Mouse (Mus musculus) stomach, embryonic 14.5 days (tissue): ENCODE measurements at regions not wholly inside any gene's neighbourhood (a gene's known extent, or its start where the extent isn't known, plus 50 kb on each side); places are given as distances from the start of the nearest gene placed in this dataset.

ENCODE experiments used
- ATAC-seq: fragments of 200-750 bp; cut with Nextera tagmentation; 2 replicates; pipeline ENCODE4 v1.8.0; 2017; ENCODE audit warnings: low read depth, moderate TSS enrichment; ENCODE audit not compliant: insufficient number of reproducible peaks, insufficient read depth, low FRiP score
- H3K27ac ChIP-seq: fragments of 300-500 bp; sonication (generic); 2 replicates; pipeline ENCODE4 v1.5.1; 2014; ENCODE audit warnings: mild to moderate bottlenecking, low read length, moderate library complexity, mixed read lengths
- H3K27me3 ChIP-seq: fragments of 300-500 bp; sonication (generic); 2 replicates; pipeline ENCODE4 v1.6.1; 2014; ENCODE audit warnings: low read length, control low read depth, mixed read lengths; ENCODE audit not compliant: control insufficient read depth, insufficient read depth
- H3K36me3 ChIP-seq: fragments of 300-500 bp; sonication (generic); 2 replicates; pipeline ENCODE4 v1.6.1; 2014; ENCODE audit warnings: mild to moderate bottlenecking, control low read depth, low read length, moderate library complexity, mixed read lengths; ENCODE audit not compliant: control insufficient read depth, insufficient read depth
- H3K4me1 ChIP-seq: fragments of 300-500 bp; sonication (generic); 2 replicates; pipeline ENCODE4 v1.6.1; 2014; ENCODE audit warnings: low read length, control low read depth, mixed read lengths; ENCODE audit not compliant: control insufficient read depth, insufficient read depth
- H3K4me2 ChIP-seq: fragments of 300-500 bp; sonication (generic); replicated peaks from 2 replicates; pipeline ENCODE4 v1.6.1; 2014; ENCODE audit warnings: low read depth, low read length, control low read depth
- H3K4me3 ChIP-seq: fragments of 300-500 bp; sonication (generic); 2 replicates; pipeline ENCODE4 v1.5.1; 2014; ENCODE audit warnings: low read depth, low read length, control low read depth
- H3K9ac ChIP-seq: fragments of 300-500 bp; sonication (generic); replicated peaks from 2 replicates; pipeline ENCODE4 v1.6.1; 2014; ENCODE audit warnings: low read depth, mild to moderate bottlenecking, control low read depth, low read length, moderate library complexity, mixed read lengths
- H3K9me3 ChIP-seq: fragments of 300-500 bp; sonication (generic); 2 replicates; pipeline ENCODE4 v1.6.1; 2016; ENCODE audit warnings: low read depth, low read length, control low read depth; ENCODE audit not compliant: control insufficient read depth
- WGBS: fragments of 180-500 bp; shearing (Covaris S2); extraction: QIAGEN DNeasy Blood & Tissue Kit; methylation state at CpG from one replicate; pipeline ENCODE4 v1.1.7; 2014; 5-methylcytosine and 5-hydroxymethylcytosine counted together

DNA sequence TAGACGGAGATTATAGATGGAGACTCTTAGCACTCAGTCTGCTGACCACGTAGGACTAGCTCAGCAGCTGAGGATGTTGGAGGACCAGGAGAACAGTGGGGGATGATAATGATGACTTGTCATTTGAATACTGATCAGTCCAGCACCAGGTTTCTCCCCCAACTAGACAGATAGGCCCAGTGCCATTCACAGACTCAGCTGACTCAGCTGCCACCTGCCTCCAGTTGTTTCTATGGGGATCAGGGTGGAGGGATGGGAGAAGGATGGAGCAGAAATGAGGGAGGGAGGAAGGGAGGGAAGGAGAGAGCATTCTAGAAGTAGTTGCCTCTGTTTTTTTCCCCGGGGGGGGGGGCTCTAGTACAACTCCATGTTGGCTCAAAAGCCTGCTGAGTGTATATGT is 145.1 kb downstream of the 4930564D02Rik start:
- Histone ChIP-seq H3K9ac (no peak overlapping the region), H3K27ac (no peak overlapping the region), H3K4me1 (no peaks in the 10 kb centered on the region), H3K27me3 (no peaks in the 10 kb centered on the region), H3K4me3 (no peak overlapping the region), H3K4me2 (no peak overlapping the region), H3K36me3 (no peaks in the 10 kb centered on the region), H3K9me3 (no peaks in the 10 kb centered on the region)
- ATAC-seq, result no peak
- WGBS, result 57% methylated on average over 3 of the region's 3 CpGs

DNA sequence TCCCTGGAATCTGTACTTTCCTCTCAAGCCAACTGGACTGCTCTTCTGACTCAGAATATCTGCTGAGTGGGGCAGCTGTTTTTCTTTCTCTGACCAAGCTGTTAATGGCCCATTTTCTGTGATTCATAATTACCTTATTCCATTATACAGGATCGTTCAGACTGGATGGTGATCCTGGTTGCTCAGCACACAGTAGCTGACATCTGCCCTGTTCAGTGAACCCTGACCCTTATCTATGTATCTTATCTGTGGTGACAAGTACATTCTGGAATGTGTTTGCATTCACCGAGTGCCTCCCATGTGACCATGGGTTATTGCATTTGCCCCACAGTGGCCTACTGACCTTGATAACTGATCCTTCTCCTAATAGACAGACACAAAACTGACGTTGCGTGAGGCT is 148.2 kb downstream of the 4930564D02Rik start:
- WGBS, result 30% methylated on average over 4 of the region's 4 CpGs
- Histone ChIP-seq H3K9me3 (no peaks in the 10 kb centered on the region), H3K27me3 (no peaks in the 10 kb centered on the region), H3K36me3 (no peaks in the 10 kb centered on the region), H3K4me2 (no peak overlapping the region), H3K27ac (no peak overlapping the region), H3K4me3 (no peak overlapping the region), H3K4me1 (no peaks in the 10 kb centered on the region), H3K9ac (no peak overlapping the region)
- ATAC-seq, result no peak

DNA sequence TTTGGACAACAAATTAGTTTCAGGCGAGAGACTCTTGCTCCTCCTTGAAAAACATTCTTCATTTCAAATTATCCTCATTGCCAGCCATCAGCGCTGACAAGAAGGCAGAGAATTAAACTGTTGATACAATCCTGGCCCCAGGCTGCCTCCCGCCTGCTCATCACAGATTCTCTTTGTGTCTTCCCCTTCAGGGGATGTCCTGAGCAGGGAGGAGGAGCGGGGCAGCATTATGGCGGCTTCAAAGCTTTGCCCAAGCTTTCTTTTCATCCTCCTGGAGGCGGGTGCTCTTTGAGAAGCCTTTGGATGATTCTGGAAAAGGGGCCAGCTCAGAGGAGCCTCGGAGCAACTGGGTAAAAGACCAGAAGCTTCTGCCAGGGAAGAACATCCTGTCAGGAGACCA is 149.1 kb downstream of the 4930564D02Rik start:
- Histone ChIP-seq H3K9ac (no peak overlapping the region), H3K27ac (no peak overlapping the region), H3K9me3 (no peaks in the 10 kb centered on the region), H3K4me3 (no peak overlapping the region), H3K36me3 (no peaks in the 10 kb centered on the region), H3K27me3 (no peaks in the 10 kb centered on the region), H3K4me2 (no peak overlapping the region), H3K4me1 (no peaks in the 10 kb centered on the region)
- 51% methylated on average over 7 of the region's 7 CpGs for WGBS
- ATAC-seq, result no peak

DNA sequence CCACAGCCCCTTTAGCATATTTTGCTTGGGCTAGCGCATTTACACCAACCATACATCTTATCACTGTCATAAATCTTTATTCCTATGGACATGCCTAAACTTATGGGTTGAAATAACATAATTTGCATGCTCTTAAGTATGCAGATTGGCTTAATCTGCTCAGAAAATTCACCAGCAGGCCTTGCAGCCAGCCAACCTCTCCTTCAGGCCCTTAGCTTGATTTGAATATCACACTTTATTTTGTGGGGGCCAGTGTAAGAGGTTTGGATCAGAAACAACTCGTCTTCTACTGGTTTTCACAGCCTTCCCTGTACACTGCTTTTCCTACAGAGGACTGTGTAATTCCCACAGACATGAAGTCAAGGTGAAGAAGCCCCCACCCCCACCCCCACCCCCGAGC is 153.0 kb downstream of the 4930564D02Rik start:
- ATAC-seq, result no peak
- Histone ChIP-seq H3K4me1 (no peaks in the 10 kb centered on the region), H3K36me3 (no peaks in the 10 kb centered on the region), H3K9me3 (no peaks in the 10 kb centered on the region), H3K9ac (no peak overlapping the region), H3K27ac (no peak overlapping the region), H3K4me3 (no peak overlapping the region), H3K4me2 (no peak overlapping the region), H3K27me3 (no peaks in the 10 kb centered on the region)
- 68% methylated on average over 3 of the region's 3 CpGs for WGBS

DNA sequence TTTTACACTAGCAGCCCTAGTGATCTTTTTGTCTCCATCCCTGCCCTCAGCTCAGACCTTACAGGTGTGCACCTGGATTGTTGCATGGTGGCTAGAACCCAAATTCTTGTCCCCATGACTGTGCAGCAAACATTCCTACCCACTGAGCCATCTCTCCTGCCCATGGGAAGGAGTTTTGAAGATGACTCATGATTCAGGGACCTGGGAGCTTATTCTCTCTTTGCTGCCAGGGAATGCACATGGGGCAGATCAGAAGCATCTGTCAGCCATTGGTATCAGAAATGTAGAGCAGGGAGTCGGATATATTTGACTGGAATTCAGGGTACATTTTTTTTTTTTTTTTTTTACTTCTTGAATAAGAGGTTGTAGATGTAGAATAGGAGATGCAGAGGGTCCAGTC is 154.0 kb downstream of the 4930564D02Rik start:
- 83% methylated on average over 1 of the region's 1 CpGs for WGBS
- no peak overlapping the region for H3K27ac ChIP-seq
- no peak overlapping the region for H3K4me2 ChIP-seq
- H3K9me3 ChIP-seq, result no peaks in the 10 kb centered on the region
- ATAC-seq, result no peak
- no peaks in the 10 kb centered on the region for H3K4me1 ChIP-seq
- no peak overlapping the region for H3K4me3 ChIP-seq
- no peaks in the 10 kb centered on the region for H3K36me3 ChIP-seq
- no peaks in the 10 kb centered on the region for H3K27me3 ChIP-seq
- H3K9ac ChIP-seq, result no peak overlapping the region

DNA sequence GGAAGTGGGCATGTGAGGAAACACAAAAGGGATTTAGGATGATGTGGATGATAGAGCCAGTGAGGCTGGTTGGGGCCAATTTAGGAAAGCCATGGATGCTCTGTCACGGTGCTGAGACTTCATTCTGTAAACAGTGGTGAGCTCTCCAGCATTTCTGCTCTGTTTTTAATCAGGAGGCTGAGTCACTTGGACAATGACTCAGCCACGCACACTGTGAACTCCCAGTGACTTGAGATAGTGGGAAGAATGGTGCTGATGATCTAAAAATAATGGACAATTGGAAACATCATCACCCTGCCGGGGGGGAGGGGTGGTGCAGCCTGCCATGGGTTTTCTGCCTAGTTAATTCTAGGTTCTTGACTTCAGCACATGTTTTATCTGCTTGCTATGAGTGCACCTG is 156.3 kb downstream of the 4930564D02Rik start:
- Histone ChIP-seq H3K4me2 (no peak overlapping the region), H3K4me3 (no peak overlapping the region), H3K9me3 (no peaks in the 10 kb centered on the region), H3K4me1 (no peaks in the 10 kb centered on the region), H3K27ac (no peak overlapping the region), H3K36me3 (no peaks in the 10 kb centered on the region), H3K9ac (no peak overlapping the region), H3K27me3 (no peaks in the 10 kb centered on the region)
- WGBS, result 58% methylated on average over 3 of the region's 3 CpGs
- no peak for ATAC-seq

DNA sequence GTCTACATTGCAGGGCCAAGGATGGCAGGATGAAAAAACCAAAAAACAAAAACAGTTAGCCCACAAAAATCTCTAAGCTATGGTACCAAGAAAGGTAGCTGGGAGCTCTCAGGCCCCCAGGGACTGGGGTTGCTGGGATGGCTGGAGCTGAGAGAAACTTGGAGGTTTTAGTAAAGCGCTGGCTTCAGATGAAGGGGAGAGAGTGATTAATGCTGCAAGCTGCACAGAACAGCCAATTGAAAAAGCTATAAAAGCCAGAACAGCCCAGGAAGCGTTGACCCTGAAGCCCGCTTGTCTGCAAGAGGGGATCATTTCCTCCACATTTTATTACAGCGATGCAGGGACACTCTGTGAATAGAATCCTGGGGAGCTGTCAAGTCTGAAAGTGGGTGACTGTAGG is 157.0 kb downstream of the 4930564D02Rik start:
- Histone ChIP-seq H3K9ac (no peak overlapping the region), H3K4me1 (no peaks in the 10 kb centered on the region), H3K36me3 (no peaks in the 10 kb centered on the region), H3K27ac (no peak overlapping the region), H3K4me2 (no peak overlapping the region), H3K4me3 (no peak overlapping the region), H3K27me3 (no peaks in the 10 kb centered on the region), H3K9me3 (no peaks in the 10 kb centered on the region)
- ATAC-seq, result no peak
- WGBS, result 25% methylated on average over 4 of the region's 4 CpGs

DNA sequence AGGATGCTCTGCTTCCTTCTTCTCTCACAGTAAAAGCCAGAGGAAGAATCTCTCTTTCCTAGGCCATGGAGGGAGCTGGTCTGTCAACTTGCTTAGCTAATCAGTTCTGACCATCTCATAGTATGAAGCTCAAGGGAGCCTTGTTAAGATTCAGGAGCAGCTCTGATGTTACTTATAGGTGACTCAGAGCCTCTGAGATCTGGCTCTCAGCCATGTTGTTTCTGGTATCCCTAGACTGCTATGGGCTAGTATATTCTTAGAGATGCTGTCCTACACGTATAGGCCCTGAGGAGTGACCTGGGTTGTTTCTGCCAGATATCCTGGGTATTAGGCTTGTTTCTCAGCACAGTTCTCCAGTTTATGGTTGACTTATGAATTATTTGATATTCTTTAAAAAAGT is 160.9 kb downstream of the 4930564D02Rik start:
- no peaks in the 10 kb centered on the region for H3K27me3 ChIP-seq
- no peaks in the 10 kb centered on the region for H3K4me1 ChIP-seq
- H3K9me3 ChIP-seq, result no peaks in the 10 kb centered on the region
- no peak for ATAC-seq
- no peaks in the 10 kb centered on the region for H3K36me3 ChIP-seq
- H3K9ac ChIP-seq, result no peak overlapping the region
- no peak overlapping the region for H3K4me3 ChIP-seq
- no peak overlapping the region for H3K27ac ChIP-seq
- H3K4me2 ChIP-seq, result no peak overlapping the region
- WGBS, result 58% methylated on average over 1 of the region's 1 CpGs

DNA sequence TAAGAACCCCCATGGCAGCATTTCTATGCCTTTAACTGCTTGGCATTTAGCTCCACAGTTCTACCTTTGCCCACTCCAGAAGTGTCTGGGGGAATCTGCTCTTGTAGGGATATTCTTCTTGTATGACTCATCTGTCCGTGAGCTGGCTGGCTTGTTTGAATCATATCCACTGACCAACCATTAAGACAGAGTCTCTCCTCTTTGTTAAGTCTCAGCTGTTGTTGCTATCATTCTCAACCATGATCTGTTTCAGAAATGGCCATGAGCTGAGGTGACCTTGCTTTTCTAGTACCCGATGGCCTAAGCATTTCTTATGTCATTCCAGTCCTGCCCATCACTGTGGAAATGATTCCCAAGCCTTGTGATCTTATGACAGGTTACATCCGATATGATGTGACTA is 161.8 kb downstream of the 4930564D02Rik start:
- no peaks in the 10 kb centered on the region for H3K9me3 ChIP-seq
- no peak overlapping the region for H3K4me3 ChIP-seq
- ATAC-seq, result no peak
- H3K4me1 ChIP-seq, result no peaks in the 10 kb centered on the region
- H3K27me3 ChIP-seq, result no peaks in the 10 kb centered on the region
- no peaks in the 10 kb centered on the region for H3K36me3 ChIP-seq
- no peak overlapping the region for H3K9ac ChIP-seq
- no peak overlapping the region for H3K4me2 ChIP-seq
- H3K27ac ChIP-seq, result no peak overlapping the region
- WGBS, result 69% methylated on average over 3 of the region's 3 CpGs
